Mouse (Mus musculus) MN1 (cell line): ENCODE data around the gene Esp16.
"Not testable (repeated sequence)": the region's sequence is repeated elsewhere in the genome, so short reads cannot be mapped to it uniquely, and the experiment has no call there.

Experiments
- DNase-seq: peaks from one replicate; pipeline ENCODE4 v3.0.0-alpha.2; 2016; ENCODE audit warnings: low spot score

Esp16 gene

DNA sequence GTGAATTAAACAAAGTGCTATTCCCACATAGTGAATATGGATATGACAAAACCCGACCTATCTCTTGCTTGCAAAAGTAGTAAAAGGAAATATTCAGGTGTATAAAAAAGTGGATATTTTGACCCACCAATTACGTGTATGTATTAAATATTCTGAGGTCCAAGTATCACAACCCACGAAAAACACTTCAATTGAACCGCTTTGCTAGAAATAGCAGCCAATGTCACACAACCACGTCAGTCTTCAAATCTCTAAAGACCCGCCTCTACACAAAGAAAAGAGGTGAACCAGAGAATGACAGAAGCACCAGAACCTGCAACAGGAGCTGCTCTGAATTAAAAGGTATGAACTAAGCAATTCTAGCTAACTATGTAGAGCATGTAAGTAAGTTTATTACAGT lies at the start of gene Esp16:
Esp16 (plus strand) TSS at position 301 of the 400 bp plus-strand sequence.
- not testable (repeated sequence) for DNase-seq

DNA sequence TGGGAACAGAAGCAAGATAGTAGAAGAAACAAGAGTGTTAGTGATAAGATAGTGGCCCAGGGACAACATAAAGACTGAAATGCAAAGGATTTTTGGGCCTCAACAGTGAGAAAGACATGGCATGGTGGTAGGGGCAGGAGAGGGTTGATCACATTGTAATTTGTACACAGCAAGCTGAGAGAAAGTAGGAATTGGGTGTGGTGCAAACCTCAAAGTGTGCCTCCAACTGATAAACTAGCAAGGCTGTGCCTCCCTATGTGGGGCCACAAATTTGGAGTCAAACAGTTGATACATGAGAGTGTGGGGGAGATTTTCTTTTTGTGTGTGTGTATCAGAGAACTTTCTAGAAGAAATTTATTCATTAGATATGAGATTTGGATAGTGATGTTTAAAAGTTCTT lies 37.9 kb upstream of the Esp16 start:
- DNase-seq: not testable (repeated sequence)
